Mouse (Mus musculus) hindbrain, embryonic 13.5 days (tissue): ENCODE measurements around the gene Htr7. TPM values are rescaled to one million over a fixed set of nuclear protein-coding genes. Genes with fewer than 3 reads are reported as not detected.

Experiments
- ATAC-seq: fragments of 200-750 bp; cut with Nextera tagmentation; 2 replicates; pipeline ENCODE4 v1.8.0; 2017; ENCODE audit warnings: moderate TSS enrichment; ENCODE audit not compliant: low FRiP score
- H3K27ac ChIP-seq: fragments of 300-500 bp; sonication (generic); 2 replicates; pipeline ENCODE4 v1.5.1; 2015; ENCODE audit warnings: inconsistent platforms, mild to moderate bottlenecking, moderate library complexity
- H3K27me3 ChIP-seq: fragments of 300-500 bp; sonication (generic); 2 replicates; pipeline ENCODE4 v1.6.1; 2015; ENCODE audit warnings: mild to moderate bottlenecking, inconsistent platforms
- H3K36me3 ChIP-seq: fragments of 300-500 bp; sonication (generic); 2 replicates; pipeline ENCODE4 v1.6.1; 2015; ENCODE audit warnings: mild to moderate bottlenecking, inconsistent platforms
- H3K4me1 ChIP-seq: fragments of 300-500 bp; sonication (generic); replicated peaks from 2 replicates; pipeline ENCODE4 v1.6.1; 2015; ENCODE audit warnings: inconsistent platforms
- H3K4me2 ChIP-seq: fragments of 300-500 bp; sonication (generic); 2 replicates; pipeline ENCODE4 v1.6.1; 2015; ENCODE audit warnings: inconsistent platforms, mild to moderate bottlenecking, moderate library complexity
- H3K4me3 ChIP-seq: fragments of 300-500 bp; sonication (generic); 2 replicates; pipeline ENCODE4 v1.5.1; 2015; ENCODE audit warnings: mild to moderate bottlenecking, inconsistent platforms
- H3K9ac ChIP-seq: fragments of 300-500 bp; sonication (generic); 2 replicates; pipeline ENCODE4 v1.6.1; 2015; ENCODE audit warnings: mild to moderate bottlenecking, inconsistent platforms
- H3K9me3 ChIP-seq: fragments of 300-500 bp; sonication (generic); 2 replicates; pipeline ENCODE4 v1.6.1; 2016; ENCODE audit warnings: inconsistent platforms
- WGBS: fragments of 180-500 bp; shearing (Covaris S2); methylation state at CpG from one replicate; pipeline ENCODE4 v1.1.7; 2015; 5-methylcytosine and 5-hydroxymethylcytosine counted together
- polyA plus RNA-seq: library from polyadenylated mRNA; unstranded; fragments of >200 nt; fragmentation: Nextera tagmentation; extraction: Ambion mirVana; gene quantifications from 2 replicates; pipeline ENCODE4 v1.2.1, GENCODE M21; 2015

The Htr7 gene
- 8.3 and 8.8 TPM in 2 replicates for polyA plus RNA-seq

GRCm38 (mm10) chr19:36057231-36057811 is at the start of gene Htr7:
Gene Htr7 (minus strand): TSS chr19:36057507.
- no peaks in the 10 kb centered on the region for H3K9me3 ChIP-seq
- 1% methylated on average over 54 of the region's 86 CpGs for WGBS
- peak within 1 kb of the TSS; percentile 73 for H3K9ac ChIP-seq
- H3K4me2 ChIP-seq, result peak within 1 kb of the TSS; percentile 78
- no peaks in the 10 kb centered on the region for H3K36me3 ChIP-seq
- H3K4me1 ChIP-seq, result 0 out of 2 replicates have a peak, but pooled peaks cover 8% of the 10 kb centered on the region
- peak within 1 kb of the TSS; percentile 68 for H3K4me3 ChIP-seq
- ATAC-seq, result peak; percentile 96
- peaks cover 32% of the 10 kb centered on the region for H3K27me3 ChIP-seq
- peak within 1 kb of the TSS; percentile 62 for H3K27ac ChIP-seq

- Histone ChIP-seq H3K4me3 (no peak overlapping the region), H3K27ac (no peak overlapping the region), H3K4me1 (no peaks in the 10 kb centered on the region), H3K36me3 (peaks cover 48% of the 10 kb centered on the region), H3K9ac (no peak overlapping the region), H3K27me3 (no peaks in the 10 kb centered on the region), H3K4me2 (no peak overlapping the region), H3K9me3 (no peaks in the 10 kb centered on the region)
- no peak for ATAC-seq
- 92% methylated on average over 5 of the region's 5 CpGs for WGBS
Measured at GRCm38 (mm10) chr19:36103909-36104308, 46.6 kb upstream of the Htr7 start.

- no peaks in the 10 kb centered on the region for H3K4me1 ChIP-seq
- 91% methylated on average over 7 of the region's 7 CpGs for WGBS
- no peak overlapping the region for H3K4me3 ChIP-seq
- no peak overlapping the region for H3K4me2 ChIP-seq
- H3K27ac ChIP-seq, result no peak overlapping the region
- no peaks in the 10 kb centered on the region for H3K9me3 ChIP-seq
- no peak for ATAC-seq
- no peaks in the 10 kb centered on the region for H3K27me3 ChIP-seq
- H3K9ac ChIP-seq, result no peak overlapping the region
- peaks cover 86% of the 10 kb centered on the region for H3K36me3 ChIP-seq
Measured at GRCm38 (mm10) chr19:36098916-36099315, 41.6 kb upstream of the Htr7 start.

- Histone ChIP-seq H3K4me3 (no peak overlapping the region), H3K4me2 (no peak overlapping the region), H3K27ac (no peak overlapping the region), H3K9me3 (no peaks in the 10 kb centered on the region), H3K9ac (no peak overlapping the region), H3K36me3 (peaks cover 87% of the 10 kb centered on the region), H3K27me3 (no peaks in the 10 kb centered on the region), H3K4me1 (no peaks in the 10 kb centered on the region)
- WGBS, result 100% methylated on average over 1 of the region's 1 CpGs
- ATAC-seq, result no peak
Measured at GRCm38 (mm10) chr19:36098265-36098664, 41.0 kb upstream of the Htr7 start.

- Histone ChIP-seq H3K4me1 (no peaks in the 10 kb centered on the region), H3K4me3 (no peak overlapping the region), H3K9ac (no peak overlapping the region), H3K27me3 (no peaks in the 10 kb centered on the region), H3K9me3 (no peaks in the 10 kb centered on the region), H3K36me3 (peaks cover 87% of the 10 kb centered on the region), H3K27ac (no peak overlapping the region), H3K4me2 (no peak overlapping the region)
- 86% methylated on average over 3 of the region's 3 CpGs for WGBS
- ATAC-seq, result no peak
Measured at GRCm38 (mm10) chr19:36097194-36097593, 39.9 kb upstream of the Htr7 start.

- Histone ChIP-seq H3K27ac (no peak overlapping the region), H3K4me1 (no peaks in the 10 kb centered on the region), H3K4me2 (no peak overlapping the region), H3K9me3 (no peaks in the 10 kb centered on the region), H3K36me3 (peaks cover 77% of the 10 kb centered on the region), H3K9ac (no peak overlapping the region), H3K27me3 (no peaks in the 10 kb centered on the region), H3K4me3 (no peak overlapping the region)
- ATAC-seq, result no peak
- 54% methylated on average over 5 of the region's 5 CpGs for WGBS
Measured at GRCm38 (mm10) chr19:36090781-36091180, 33.5 kb upstream of the Htr7 start.

- peak; percentile 96 for ATAC-seq
- Histone ChIP-seq H3K4me1 (peaks cover 10% of the 10 kb centered on the region), H3K9me3 (no peaks in the 10 kb centered on the region), H3K4me3 (peak within 1 kb of the TSS; percentile 63), H3K36me3 (peaks cover 13% of the 10 kb centered on the region), H3K27me3 (no peaks in the 10 kb centered on the region), H3K27ac (peak within 1 kb of the TSS; percentile 45), H3K9ac (peak within 1 kb of the TSS; percentile 82), H3K4me2 (peak within 1 kb of the TSS; percentile 68)
- 2% methylated on average over 34 of the region's 34 CpGs for WGBS
Measured at GRCm38 (mm10) chr19:36083262-36084225, 26.2 kb upstream of the Htr7 start, which contains the start of gene Rpp30. Gene Rpp30 (plus strand): TSS chr19:36083716.

GRCm38 (mm10) chr19:36082606-36083261 is 25.4 kb upstream of the Htr7 start:
- Histone ChIP-seq H3K9me3 (no peaks in the 10 kb centered on the region), H3K9ac (0 out of 2 replicates have a peak overlapping the region, but pooled peaks have one; percentile 49), H3K4me2 (peak overlapping the region; percentile 68), H3K27ac (no peak overlapping the region), H3K27me3 (no peaks in the 10 kb centered on the region), H3K36me3 (peaks cover 5% of the 10 kb centered on the region; the same call in 1 of the 2 replicates), H3K4me3 (peak overlapping the region; percentile 63), H3K4me1 (peaks cover 10% of the 10 kb centered on the region)
- ATAC-seq, result peak; percentile 86
- WGBS, result 46% methylated on average over 7 of the region's 7 CpGs

GRCm38 (mm10) chr19:36062801-36063529 is 5.7 kb upstream of the Htr7 start:
- Histone ChIP-seq H3K36me3 (no peaks in the 10 kb centered on the region), H3K4me2 (no peak overlapping the region), H3K9me3 (no peaks in the 10 kb centered on the region), H3K27me3 (0 out of 2 replicates have a peak, but pooled peaks cover 8% of the 10 kb centered on the region), H3K4me3 (no peak overlapping the region), H3K9ac (no peak overlapping the region), H3K27ac (no peak overlapping the region), H3K4me1 (no peaks in the 10 kb centered on the region)
- WGBS, result 71% methylated on average over 2 of the region's 2 CpGs
- ATAC-seq, result no peak

- Histone ChIP-seq H3K4me2 (peak overlapping the region; percentile 78), H3K36me3 (no peaks in the 10 kb centered on the region), H3K27ac (peak overlapping the region; percentile 62), H3K27me3 (peaks cover 32% of the 10 kb centered on the region), H3K4me3 (peak overlapping the region; percentile 68), H3K4me1 (0 out of 2 replicates have a peak, but pooled peaks cover 8% of the 10 kb centered on the region), H3K9ac (peak overlapping the region; percentile 73), H3K9me3 (no peaks in the 10 kb centered on the region)
- peak; percentile 82 for ATAC-seq
- WGBS, result 8% methylated on average over 49 of the region's 49 CpGs
Measured at GRCm38 (mm10) chr19:36056502-36057221, 645 bp downstream of the Htr7 start.

GRCm38 (mm10) chr19:36046046-36046445 is 11.3 kb downstream of the Htr7 start:
- Histone ChIP-seq H3K36me3 (no peaks in the 10 kb centered on the region), H3K4me1 (no peaks in the 10 kb centered on the region), H3K9me3 (no peaks in the 10 kb centered on the region), H3K27me3 (no peaks in the 10 kb centered on the region), H3K4me2 (no peak overlapping the region), H3K9ac (no peak overlapping the region), H3K4me3 (no peak overlapping the region), H3K27ac (no peak overlapping the region)
- no peak for ATAC-seq
- 86% methylated on average over 7 of the region's 7 CpGs for WGBS
